Mouse (Mus musculus): ENCODE results near the gene Trim3. TPM values are rescaled to one million over a fixed set of nuclear protein-coding genes. Genes with fewer than 3 reads are reported as not detected.

The Trim3 gene
- polyA plus RNA-seq, 2 experiments, result 35.1 to 68.3 TPM

- TF ChIP-seq POLR2A (IDR thresholded peaks at IDR 0.05; ENCODE audit: borderline replicate concordance, extremely low read depth, insufficient read depth, insufficient read length), result no peak
- 91% methylated on average over 8 of the region's 9 CpGs for WGBS
- ATAC-seq (ENCODE audit: low FRiP score, low read depth), result no peak
- no peak overlapping the region for H3K27ac ChIP-seq (replicated peaks; ENCODE audit: low read depth, low read length)
- H3K36me3 ChIP-seq (ENCODE audit: control insufficient read depth, insufficient read depth, low read length), result peaks cover 49% of the 10 kb centered on the region
- H3K27me3 ChIP-seq (ENCODE audit: control insufficient read depth, insufficient read depth, low read length), result no peaks in the 10 kb centered on the region
- H3K9me3 ChIP-seq (ENCODE audit: control insufficient read depth, low read length), result no peaks in the 10 kb centered on the region
- no peak for DNase-seq (ENCODE audit: low spot score)
- no peak overlapping the region for H3K4me2 ChIP-seq (replicated peaks; ENCODE audit: low read depth, low read length, severe bottlenecking)
- H3K4me1 ChIP-seq (ENCODE audit: control insufficient read depth, insufficient read depth, low read length), result peaks cover 10% of the 10 kb centered on the region
- no peak overlapping the region for H3K9ac ChIP-seq (ENCODE audit: low read depth, low read length, severe bottlenecking)
- no peak overlapping the region for H3K4me3 ChIP-seq (replicated peaks; ENCODE audit: low read length)
Measured at GRCm38 (mm10) chr7:105559016-105559415, 74.4 kb downstream of the Trim3 start.

GRCm38 (mm10) chr7:105557671-105558070 is 75.7 kb downstream of the Trim3 start:
- no peak overlapping the region for H3K9ac ChIP-seq (ENCODE audit: low read depth, low read length, severe bottlenecking)
- H3K9me3 ChIP-seq (ENCODE audit: control insufficient read depth, low read length), result no peaks in the 10 kb centered on the region
- no peak for TF ChIP-seq POLR2A (IDR thresholded peaks at IDR 0.05; ENCODE audit: borderline replicate concordance, extremely low read depth, insufficient read depth, insufficient read length)
- DNase-seq (ENCODE audit: low spot score), result no peak
- no peak for ATAC-seq (ENCODE audit: low FRiP score, low read depth)
- H3K4me2 ChIP-seq (replicated peaks; ENCODE audit: low read depth, low read length, severe bottlenecking), result no peak overlapping the region
- H3K27ac ChIP-seq (replicated peaks; ENCODE audit: low read depth, low read length), result no peak overlapping the region
- no peak overlapping the region for H3K4me3 ChIP-seq (replicated peaks; ENCODE audit: low read length)
- H3K36me3 ChIP-seq (ENCODE audit: control insufficient read depth, insufficient read depth, low read length), result peaks cover 43% of the 10 kb centered on the region
- no peaks in the 10 kb centered on the region for H3K27me3 ChIP-seq (ENCODE audit: control insufficient read depth, insufficient read depth, low read length)
- peaks cover 13% of the 10 kb centered on the region for H3K4me1 ChIP-seq (ENCODE audit: control insufficient read depth, insufficient read depth, low read length)
- 83% methylated on average over 11 of the region's 11 CpGs for WGBS

GRCm38 (mm10) chr7:105556406-105556805 is 77.0 kb downstream of the Trim3 start:
- Histone ChIP-seq H3K4me1 (ENCODE audit: control insufficient read depth, insufficient read depth, low read length) (peaks cover 13% of the 10 kb centered on the region), H3K4me3 (replicated peaks; ENCODE audit: low read length) (no peak overlapping the region), H3K4me2 (replicated peaks; ENCODE audit: low read depth, low read length, severe bottlenecking) (no peak overlapping the region), H3K27me3 (ENCODE audit: control insufficient read depth, insufficient read depth, low read length) (no peaks in the 10 kb centered on the region), H3K9me3 (ENCODE audit: control insufficient read depth, low read length) (no peaks in the 10 kb centered on the region), H3K36me3 (ENCODE audit: control insufficient read depth, insufficient read depth, low read length) (peaks cover 32% of the 10 kb centered on the region), H3K27ac (replicated peaks; ENCODE audit: low read depth, low read length) (no peak overlapping the region), H3K9ac (ENCODE audit: low read depth, low read length, severe bottlenecking) (no peak overlapping the region)
- no peak for TF ChIP-seq POLR2A (IDR thresholded peaks at IDR 0.05; ENCODE audit: borderline replicate concordance, extremely low read depth, insufficient read depth, insufficient read length)
- no peak for DNase-seq (ENCODE audit: low spot score)
- 86% methylated on average over 8 of the region's 8 CpGs for WGBS
- ATAC-seq (ENCODE audit: low FRiP score, low read depth), result no peak

GRCm38 (mm10) chr7:105555571-105555970 is 77.8 kb downstream of the Trim3 start:
- 86% methylated on average over 10 of the region's 10 CpGs for WGBS
- Histone ChIP-seq H3K9ac (ENCODE audit: low read depth, low read length, severe bottlenecking) (no peak overlapping the region), H3K4me3 (replicated peaks; ENCODE audit: low read length) (no peak overlapping the region), H3K4me2 (replicated peaks; ENCODE audit: low read depth, low read length, severe bottlenecking) (no peak overlapping the region), H3K36me3 (ENCODE audit: control insufficient read depth, insufficient read depth, low read length) (peaks cover 27% of the 10 kb centered on the region), H3K27me3 (ENCODE audit: control insufficient read depth, insufficient read depth, low read length) (no peaks in the 10 kb centered on the region), H3K4me1 (ENCODE audit: control insufficient read depth, insufficient read depth, low read length) (peaks cover 13% of the 10 kb centered on the region), H3K9me3 (ENCODE audit: control insufficient read depth, low read length) (no peaks in the 10 kb centered on the region), H3K27ac (replicated peaks; ENCODE audit: low read depth, low read length) (no peak overlapping the region)
- ATAC-seq (ENCODE audit: low FRiP score, low read depth) (no peak), DNase-seq (ENCODE audit: low spot score) (no peak)
- TF ChIP-seq POLR2A (IDR thresholded peaks at IDR 0.05; ENCODE audit: borderline replicate concordance, extremely low read depth, insufficient read depth, insufficient read length), result no peak

Other genes starting within 250 kb of the Trim3 start
- 45.7 and 58.7 TPM in 2 replicates for gene Fam160a2, start 233.5 kb downstream of the Trim3 start, polyA plus RNA-seq (2012; rRNA removed)
- 39.3 and 41.2 TPM in 2 replicates for gene Fam160a2, start 233.5 kb downstream of the Trim3 start, polyA plus RNA-seq (2014; fragmentation: Nextera tagmentation; extraction: Ambion mirVana)
- gene Cnga4, start 229.0 kb downstream of the Trim3 start, polyA plus RNA-seq (2012; rRNA removed), result 0.05 and 0.06 TPM in 2 replicates
- gene Cnga4, start 229.0 kb downstream of the Trim3 start, polyA plus RNA-seq (2014; fragmentation: Nextera tagmentation; extraction: Ambion mirVana), result 0.12 TPM in 1 of 2 replicates, not detected in the other
- 0.03 TPM in 1 of 2 replicates, not detected in the other for gene Cckbr, start 207.8 kb downstream of the Trim3 start, polyA plus RNA-seq (2012; rRNA removed)
- not detected in 2 replicates for gene Cckbr, start 207.8 kb downstream of the Trim3 start, polyA plus RNA-seq (2014; fragmentation: Nextera tagmentation; extraction: Ambion mirVana)
- gene Cavin3, start 151.3 kb downstream of the Trim3 start, polyA plus RNA-seq (2012; rRNA removed), result 60.5 and 65.0 TPM in 2 replicates
- gene Cavin3, start 151.3 kb downstream of the Trim3 start, polyA plus RNA-seq (2014; fragmentation: Nextera tagmentation; extraction: Ambion mirVana), result 104 and 113 TPM in 2 replicates
- 33.7 and 45.5 TPM in 2 replicates for gene Smpd1, start 79.2 kb downstream of the Trim3 start, polyA plus RNA-seq (2012; rRNA removed)
- gene Smpd1, start 79.2 kb downstream of the Trim3 start, polyA plus RNA-seq (2014; fragmentation: Nextera tagmentation; extraction: Ambion mirVana), result 49.5 and 52.3 TPM in 2 replicates
- gene Apbb1, start 51.9 kb downstream of the Trim3 start, polyA plus RNA-seq (2012; rRNA removed), result 55.1 and 80.3 TPM in 2 replicates
- 30.3 and 34.5 TPM in 2 replicates for gene Apbb1, start 51.9 kb downstream of the Trim3 start, polyA plus RNA-seq (2014; fragmentation: Nextera tagmentation; extraction: Ambion mirVana)
- gene Hpx, start 33.4 kb downstream of the Trim3 start, polyA plus RNA-seq (2012; rRNA removed), result 0.96 and 1.1 TPM in 2 replicates
- 0.26 TPM in 1 of 2 replicates, not detected in the other for gene Hpx, start 33.4 kb downstream of the Trim3 start, polyA plus RNA-seq (2014; fragmentation: Nextera tagmentation; extraction: Ambion mirVana)
- 136 and 176 TPM in 2 replicates for gene Timm10b, start 6.5 kb upstream of the Trim3 start, polyA plus RNA-seq (2012; rRNA removed)
- 176 and 202 TPM in 2 replicates for gene Timm10b, start 6.5 kb upstream of the Trim3 start, polyA plus RNA-seq (2014; fragmentation: Nextera tagmentation; extraction: Ambion mirVana)
- gene Arfip2, start 6.8 kb upstream of the Trim3 start, polyA plus RNA-seq (2012; rRNA removed), result 181 and 182 TPM in 2 replicates
- gene Arfip2, start 6.8 kb upstream of the Trim3 start, polyA plus RNA-seq (2014; fragmentation: Nextera tagmentation; extraction: Ambion mirVana), result 106 and 110 TPM in 2 replicates
- gene Gm45799, start 7.0 kb upstream of the Trim3 start, polyA plus RNA-seq (2012; rRNA removed), result 173 and 186 TPM in 2 replicates
- gene Gm45799, start 7.0 kb upstream of the Trim3 start, polyA plus RNA-seq (2014; fragmentation: Nextera tagmentation; extraction: Ambion mirVana), result 37.8 and 40.4 TPM in 2 replicates
- gene Dnhd1, start 17.3 kb upstream of the Trim3 start, polyA plus RNA-seq (2012; rRNA removed), result 10.9 and 12.1 TPM in 2 replicates
- 1.4 and 1.8 TPM in 2 replicates for gene Dnhd1, start 17.3 kb upstream of the Trim3 start, polyA plus RNA-seq (2014; fragmentation: Nextera tagmentation; extraction: Ambion mirVana)
- 317 and 333 TPM in 2 replicates for gene Ilk, start 103.0 kb upstream of the Trim3 start, polyA plus RNA-seq (2012; rRNA removed)
- gene Ilk, start 103.0 kb upstream of the Trim3 start, polyA plus RNA-seq (2014; fragmentation: Nextera tagmentation; extraction: Ambion mirVana), result 353 and 358 TPM in 2 replicates
- gene Rrp8, start 103.8 kb upstream of the Trim3 start, polyA plus RNA-seq (2012; rRNA removed), result 23.9 and 27.6 TPM in 2 replicates
- gene Rrp8, start 103.8 kb upstream of the Trim3 start, polyA plus RNA-seq (2014; fragmentation: Nextera tagmentation; extraction: Ambion mirVana), result 31.0 and 34.6 TPM in 2 replicates
- 251 and 282 TPM in 2 replicates for gene Taf10, start 110.8 kb upstream of the Trim3 start, polyA plus RNA-seq (2012; rRNA removed)
- 155 and 163 TPM in 2 replicates for gene Taf10, start 110.8 kb upstream of the Trim3 start, polyA plus RNA-seq (2014; fragmentation: Nextera tagmentation; extraction: Ambion mirVana)
- 58.5 and 79.8 TPM in 2 replicates for gene Tpp1, start 118.7 kb upstream of the Trim3 start, polyA plus RNA-seq (2012; rRNA removed)
- gene Tpp1, start 118.7 kb upstream of the Trim3 start, polyA plus RNA-seq (2014; fragmentation: Nextera tagmentation; extraction: Ambion mirVana), result 64.8 and 64.9 TPM in 2 replicates
- gene Dchs1, start 154.1 kb upstream of the Trim3 start, polyA plus RNA-seq (2012; rRNA removed), result 48.6 and 72.0 TPM in 2 replicates
- gene Dchs1, start 154.1 kb upstream of the Trim3 start, polyA plus RNA-seq (2014; fragmentation: Nextera tagmentation; extraction: Ambion mirVana), result 28.5 and 34.7 TPM in 2 replicates
- gene Mrpl17, start 177.5 kb upstream of the Trim3 start, polyA plus RNA-seq (2012; rRNA removed), result 247 and 307 TPM in 2 replicates
- gene Mrpl17, start 177.5 kb upstream of the Trim3 start, polyA plus RNA-seq (2014; fragmentation: Nextera tagmentation; extraction: Ambion mirVana), result 315 and 337 TPM in 2 replicates

All from limb, embryonic 14.5 days (tissue).